Mouse (Mus musculus): ENCODE results near the gene Spout1.

Gene Spout1

DNA sequence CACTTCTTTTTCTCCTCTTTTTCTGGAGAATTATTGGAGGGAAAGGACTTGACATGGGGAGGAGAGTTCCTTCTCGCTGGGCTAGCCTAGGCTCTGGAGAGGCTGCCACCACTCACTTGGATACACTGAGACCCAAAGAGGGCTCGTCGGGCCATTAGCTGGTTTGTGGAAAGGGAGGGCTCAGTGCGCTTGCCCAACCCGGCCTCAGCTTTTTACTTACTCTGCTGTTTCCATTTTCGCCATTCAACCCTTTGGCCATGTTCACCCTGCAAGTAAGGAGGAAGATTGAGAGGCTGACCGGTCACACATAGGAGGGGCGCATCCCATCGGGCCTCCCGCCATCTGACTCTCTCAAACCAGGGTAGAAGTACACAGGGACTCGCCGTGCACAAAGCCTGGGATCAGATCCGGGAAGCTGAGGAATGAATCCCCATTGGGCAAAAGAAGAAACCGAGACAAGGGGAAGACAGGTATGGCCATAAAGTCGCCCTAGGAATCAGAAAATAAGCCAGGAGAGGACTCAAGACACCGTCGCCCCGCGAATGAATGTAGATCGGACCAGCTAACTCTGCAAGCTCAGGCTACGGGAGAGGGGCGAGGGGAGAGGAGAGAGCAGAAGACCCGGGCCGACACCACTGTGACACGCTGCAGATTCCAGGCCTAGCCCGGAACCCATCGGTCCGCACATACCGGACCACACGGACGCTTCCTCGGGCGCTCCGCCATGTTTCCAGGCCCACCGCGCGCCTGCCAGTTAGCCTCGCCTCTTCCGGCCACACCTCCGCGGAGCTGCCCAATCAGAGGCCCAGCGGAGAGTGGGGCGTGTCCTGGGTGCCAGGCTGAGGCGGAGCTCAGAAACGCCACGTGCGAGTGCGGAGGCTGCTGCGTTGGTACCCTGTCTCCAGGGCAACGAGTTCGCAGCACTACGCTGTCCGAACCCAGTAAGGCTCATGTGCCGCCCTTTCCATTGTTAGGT is at the start of gene Spout1:
TSS of gene Spout1 (minus strand) at position 760 of the 976 bp plus-strand sequence.
- in situ Hi-C loops (cut with MboI, MseI): loop anchor here (10.0 kb wide), 1 partner anchor 97 kb away; no protein-coding TSS in a partner anchor

DNA sequence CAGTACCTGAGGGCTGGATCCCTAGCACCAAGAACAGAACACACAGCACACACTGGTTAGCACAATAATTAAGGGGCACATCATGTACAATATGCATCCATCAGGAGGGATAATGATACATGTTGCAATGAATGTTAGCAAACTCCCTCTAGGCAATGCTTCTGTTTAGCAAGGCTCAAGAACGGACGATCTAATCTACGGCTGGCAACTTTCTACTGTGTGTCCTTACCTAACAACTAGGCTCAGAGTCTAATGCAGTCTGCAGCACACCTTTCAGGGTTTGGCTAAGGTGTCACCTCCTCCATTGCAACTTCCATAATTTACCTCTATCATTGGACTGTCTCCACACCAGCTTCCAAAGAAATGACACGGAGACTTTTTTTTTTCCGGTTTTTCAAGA is 38.0 kb upstream of the Spout1 start:
- in situ Hi-C loops (cut with MboI, MseI): no loop called here

DNA sequence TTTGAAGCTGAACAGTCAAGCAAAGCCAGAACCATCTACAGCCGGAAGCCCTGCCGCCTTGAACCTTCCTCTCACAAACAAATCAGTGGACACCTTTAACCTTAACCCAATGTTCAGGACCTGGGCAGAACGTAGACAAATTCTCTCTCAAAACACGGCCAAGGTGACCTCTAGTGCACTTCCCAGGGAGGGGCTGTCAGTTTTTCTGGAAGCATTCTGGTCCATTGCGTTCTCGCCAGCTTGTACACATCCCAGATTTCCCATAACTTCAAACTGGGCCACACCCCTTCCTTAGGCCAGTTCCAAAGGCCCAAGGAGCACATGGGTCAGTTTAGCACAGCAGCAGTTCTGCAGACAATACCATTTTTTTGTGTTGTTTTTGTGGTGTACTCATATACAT is 37.2 kb upstream of the Spout1 start:
- in situ Hi-C loops (cut with MboI, MseI): no loop called here

DNA sequence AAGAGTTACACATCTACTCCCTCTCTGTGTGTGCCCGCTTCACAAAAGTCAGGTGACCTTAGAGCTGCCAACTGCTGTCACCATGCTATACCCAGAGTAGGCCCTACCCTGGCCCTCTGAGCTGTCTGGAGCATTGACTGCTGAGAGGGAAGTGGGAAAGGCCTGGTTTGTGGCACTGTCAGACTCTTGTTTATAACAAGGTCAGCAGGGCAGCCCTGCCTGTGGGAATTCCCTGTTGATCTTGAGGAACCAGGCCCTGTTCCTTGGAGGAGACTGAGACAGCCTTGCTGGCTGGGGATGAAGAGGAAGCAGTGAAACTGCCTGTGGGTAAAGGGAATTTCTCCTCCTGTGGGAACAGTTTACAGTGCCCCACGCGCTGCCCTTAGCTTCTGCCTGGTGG is 36.5 kb upstream of the Spout1 start:
- in situ Hi-C loops (cut with MboI, MseI): no loop called here

DNA sequence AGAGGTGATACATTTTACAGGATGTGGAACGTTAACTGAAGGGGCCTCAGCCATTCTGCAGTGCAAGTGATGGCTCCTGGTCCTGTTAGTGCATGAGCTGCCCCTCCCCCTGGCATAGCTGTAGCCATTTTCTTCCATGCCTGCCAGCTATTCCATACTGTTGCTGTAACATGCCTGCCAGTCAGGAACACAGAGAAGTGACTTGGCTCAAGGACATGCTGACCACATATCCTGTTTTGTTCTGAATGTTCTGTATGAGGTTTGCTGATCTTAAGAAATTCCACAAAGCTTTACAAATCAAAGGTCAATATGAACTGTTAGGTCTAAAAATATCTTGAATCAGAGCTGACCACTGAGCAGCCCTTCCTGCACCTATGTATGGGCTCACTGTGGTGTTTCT is 34.7 kb upstream of the Spout1 start:
- in situ Hi-C loops (cut with MboI, MseI): no loop called here

DNA sequence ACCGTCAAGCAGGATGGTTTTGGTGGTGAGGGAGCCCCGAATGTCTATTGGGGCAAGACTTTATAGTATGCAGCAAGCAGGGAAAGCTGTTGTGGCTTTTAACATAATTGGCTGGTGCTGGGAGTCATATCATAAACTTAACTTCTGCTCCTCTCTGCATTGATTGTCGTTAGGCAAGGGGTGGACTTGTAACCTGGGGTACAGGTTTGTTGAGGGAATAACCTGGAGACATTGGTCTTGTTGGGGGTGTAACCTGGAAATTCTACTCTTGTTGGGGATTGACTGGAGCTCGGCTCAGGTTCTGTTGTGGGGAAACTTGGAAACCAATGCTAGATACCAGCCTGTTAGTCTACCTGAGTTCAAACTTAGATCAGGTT is 33.9 kb upstream of the Spout1 start:
- in situ Hi-C loops (cut with MboI, MseI): no loop called here

DNA sequence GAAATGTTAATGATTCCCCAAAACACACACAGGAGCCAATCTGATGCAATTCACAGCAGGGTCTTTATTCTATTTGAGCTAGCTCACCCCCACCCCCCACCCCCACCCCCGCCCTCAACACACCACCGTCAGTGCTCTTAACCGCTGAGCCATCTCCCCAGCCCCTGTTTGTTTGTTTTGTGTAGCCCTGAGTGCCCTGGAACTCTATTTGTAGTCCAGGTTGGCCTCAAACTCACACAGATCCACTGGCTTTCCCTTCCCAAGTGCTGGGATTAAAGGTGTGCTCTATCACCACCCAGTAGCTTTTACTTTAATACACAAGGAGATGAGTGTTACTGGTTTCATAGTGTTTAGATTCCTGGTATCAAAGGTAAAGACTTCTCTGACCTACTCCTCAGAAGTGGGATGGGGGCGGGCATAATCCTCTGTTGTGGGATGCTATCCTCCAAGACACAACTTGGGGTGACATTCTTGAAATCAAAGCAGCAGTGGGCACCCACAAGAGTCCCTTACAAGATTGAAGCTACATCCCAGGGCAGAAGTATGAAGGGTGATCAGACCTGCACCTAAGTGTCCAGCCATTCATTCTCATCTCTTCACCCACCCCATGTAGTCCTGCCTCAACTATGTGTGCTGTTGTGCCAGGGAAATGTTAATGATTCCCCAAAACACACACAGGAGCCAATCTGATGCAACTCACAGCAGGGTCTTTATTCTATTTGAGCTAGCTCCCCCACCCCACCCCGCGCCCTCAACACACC is 33.3 kb upstream of the Spout1 start:
- in situ Hi-C loops (cut with MboI, MseI): no loop called here

DNA sequence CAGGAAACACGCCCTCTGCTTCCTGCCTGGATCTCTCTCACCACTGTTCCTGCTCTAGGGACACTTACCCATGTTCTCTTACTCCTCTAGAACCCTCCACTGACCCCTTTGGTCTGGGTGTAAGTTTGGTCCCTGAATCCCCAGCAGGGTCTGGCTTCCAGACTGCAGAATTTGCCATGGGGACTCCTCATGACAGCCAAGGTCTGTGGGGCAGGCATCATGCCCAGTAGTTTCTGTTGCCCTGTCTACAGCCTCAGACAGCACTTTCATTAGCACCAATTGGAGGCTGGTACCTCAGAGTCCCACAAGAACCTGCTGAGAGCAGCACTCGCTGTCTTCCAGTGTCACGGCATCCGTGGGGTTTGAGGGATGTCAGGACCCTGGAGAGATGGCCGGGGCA is 29.6 kb upstream of the Spout1 start:
- in situ Hi-C loops (cut with MboI, MseI): no loop called here

DNA sequence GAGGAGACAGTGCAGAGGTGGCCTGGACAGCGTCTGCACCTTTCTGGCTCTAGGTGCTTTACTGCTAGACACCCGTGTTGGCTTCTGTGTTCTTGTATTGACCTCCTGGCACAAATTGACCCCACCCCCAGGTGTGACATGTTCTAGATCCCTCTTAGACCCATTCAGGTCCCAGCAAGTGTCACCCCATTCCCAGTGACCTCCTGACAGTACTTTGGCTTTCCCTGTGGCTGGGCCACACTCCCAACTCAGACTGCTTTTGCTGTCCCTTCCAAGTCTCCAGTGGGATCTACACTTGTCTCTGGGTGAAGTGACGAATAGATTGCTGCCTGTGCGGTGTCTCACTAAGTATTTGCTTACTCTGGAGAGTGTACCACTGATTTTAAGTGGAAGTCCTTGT is 29.1 kb upstream of the Spout1 start:
- in situ Hi-C loops (cut with MboI, MseI): no loop called here

DNA sequence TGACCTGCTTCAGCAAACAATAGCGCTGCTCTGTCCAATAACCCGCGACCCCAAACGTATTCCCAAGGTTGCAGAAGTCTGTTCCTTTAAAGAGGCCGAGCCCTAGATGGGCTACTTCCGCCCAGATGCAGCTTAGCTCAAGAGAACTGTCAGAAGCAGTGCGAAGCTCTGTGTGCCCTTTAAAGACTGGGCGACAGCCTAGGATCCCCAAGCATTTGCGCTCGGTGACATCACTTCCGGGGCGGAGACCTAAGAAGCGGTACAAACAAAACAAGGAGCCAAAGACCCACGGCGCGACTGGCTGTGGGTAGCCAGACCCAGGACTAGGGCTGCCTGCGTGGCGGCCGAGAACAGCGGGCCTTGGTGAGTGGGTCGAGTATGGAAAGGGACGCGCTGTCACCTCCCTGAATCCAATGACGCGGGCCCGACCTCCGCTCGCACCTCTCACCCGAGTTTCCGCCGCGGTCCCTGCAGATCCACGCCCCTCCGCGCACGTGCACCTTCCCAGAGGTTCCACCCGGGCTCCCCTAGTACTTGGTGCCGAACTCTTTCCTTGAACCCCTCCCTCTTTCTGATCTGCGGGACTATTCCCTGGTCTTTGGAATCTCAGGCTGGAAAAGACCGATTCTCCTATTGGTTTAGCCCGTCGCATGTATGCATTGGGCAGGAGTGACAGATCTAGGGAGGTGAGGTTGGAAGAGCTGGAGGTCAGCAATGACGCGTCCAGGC is 27.5 kb upstream of the Spout1 start, which contains the start of gene Kyat1:
TSS of gene Kyat1 (minus strand) at position 219 of the 729 bp plus-strand sequence.
- in situ Hi-C loops (cut with MboI, MseI): no loop called here

DNA sequence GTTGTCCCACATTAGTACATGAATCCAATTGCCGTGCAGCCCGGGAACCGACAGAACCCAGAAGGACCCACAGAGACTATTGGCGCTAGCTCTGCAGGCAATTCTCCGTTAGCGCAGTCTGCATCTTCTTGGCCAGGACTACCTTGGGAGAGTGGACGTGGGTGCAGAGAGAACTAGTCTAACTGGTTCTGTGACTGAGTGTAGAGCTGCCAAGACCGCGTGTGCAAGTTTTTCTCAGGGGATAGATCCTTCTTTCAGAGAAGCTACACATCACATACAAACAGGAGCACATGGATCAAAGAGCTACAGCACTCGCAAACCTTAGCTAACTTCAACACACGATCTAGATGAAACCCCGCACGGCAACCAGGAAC is 27.0 kb upstream of the Spout1 start:
- in situ Hi-C loops (cut with MboI, MseI): no loop called here

DNA sequence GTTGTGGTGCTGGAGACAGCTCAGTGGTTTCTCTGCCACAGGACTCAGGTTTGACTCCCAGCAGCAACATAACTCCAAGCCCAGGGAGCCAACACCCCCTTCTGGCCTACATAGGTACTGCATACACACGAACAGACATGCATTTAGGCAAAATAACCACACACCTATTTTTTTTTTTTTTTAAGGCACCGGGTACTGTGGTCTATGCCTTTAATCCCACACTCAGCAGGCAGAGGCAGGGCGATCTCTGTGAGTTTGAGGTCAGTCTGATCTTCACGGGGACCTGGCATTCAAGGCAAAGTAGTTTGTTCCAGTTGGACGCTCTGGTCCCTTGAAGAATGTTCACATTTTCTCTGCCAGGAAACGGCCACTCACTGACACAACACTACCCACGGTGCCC is 25.2 kb upstream of the Spout1 start:
- in situ Hi-C loops (cut with MboI, MseI): no loop called here

DNA sequence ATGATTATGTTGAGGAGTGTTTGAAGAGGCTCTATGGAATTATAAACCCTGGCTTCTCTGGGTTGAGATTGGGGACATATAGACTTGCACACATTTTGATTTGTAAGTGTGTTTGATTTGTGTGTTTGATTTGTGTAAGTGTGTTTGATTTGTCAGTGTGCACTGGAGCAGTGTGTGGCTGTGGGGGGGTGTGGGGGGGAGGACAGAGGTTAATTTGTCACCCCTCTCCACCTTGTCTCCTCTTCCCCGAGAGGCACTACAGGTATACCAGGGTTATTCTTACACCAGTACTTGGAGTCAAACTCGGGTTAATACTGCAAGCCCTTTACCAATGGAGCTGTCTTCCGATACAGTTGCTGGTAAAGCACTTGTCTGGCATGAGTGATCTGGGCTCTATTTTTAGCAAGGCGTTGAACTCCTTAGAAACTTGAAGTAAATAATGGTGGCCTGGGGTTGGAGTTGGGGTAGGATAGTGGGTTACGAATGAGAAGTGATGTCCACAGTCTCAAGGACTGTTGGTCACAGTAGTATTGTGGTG is 22.2 kb upstream of the Spout1 start:
- in situ Hi-C loops (cut with MboI, MseI): no loop called here

DNA sequence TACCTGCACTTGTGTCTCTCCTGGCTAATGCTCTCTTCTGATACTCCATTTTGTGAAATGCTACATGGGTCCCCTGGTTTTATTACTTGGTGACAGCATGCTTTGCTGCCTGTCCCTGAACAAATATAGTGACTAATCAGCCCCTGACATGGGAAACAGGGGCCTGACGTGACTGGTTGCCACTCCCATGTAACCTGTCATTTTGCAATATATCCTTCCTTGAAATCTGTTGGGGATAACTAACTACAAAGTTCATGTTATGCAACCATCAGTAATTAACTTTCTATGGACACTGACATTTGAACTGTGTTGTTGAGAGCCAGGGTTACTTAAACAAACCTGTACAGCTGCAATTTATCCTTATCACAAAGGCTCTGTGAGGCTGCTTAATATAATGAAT is 21.7 kb upstream of the Spout1 start:
- in situ Hi-C loops (cut with MboI, MseI): no loop called here

DNA sequence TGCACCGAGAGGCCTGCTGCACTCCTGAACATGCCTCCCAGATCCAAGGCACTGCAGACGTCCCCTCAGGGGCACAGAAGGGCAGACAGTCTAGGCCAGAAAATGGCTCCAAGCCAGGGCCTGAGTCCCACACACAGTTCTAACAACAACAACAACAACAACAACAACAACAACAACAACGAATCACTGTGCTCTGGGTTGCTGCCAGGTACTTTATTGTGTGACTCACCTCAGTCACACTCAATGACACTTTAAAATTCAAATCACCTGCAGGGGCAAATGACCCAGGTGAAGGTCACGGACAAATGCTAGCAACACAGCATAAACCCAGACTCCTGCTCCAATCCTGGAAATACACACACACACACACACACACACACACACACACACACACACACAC is 19.8 kb upstream of the Spout1 start:
- in situ Hi-C loops (cut with MboI, MseI): no loop called here

DNA sequence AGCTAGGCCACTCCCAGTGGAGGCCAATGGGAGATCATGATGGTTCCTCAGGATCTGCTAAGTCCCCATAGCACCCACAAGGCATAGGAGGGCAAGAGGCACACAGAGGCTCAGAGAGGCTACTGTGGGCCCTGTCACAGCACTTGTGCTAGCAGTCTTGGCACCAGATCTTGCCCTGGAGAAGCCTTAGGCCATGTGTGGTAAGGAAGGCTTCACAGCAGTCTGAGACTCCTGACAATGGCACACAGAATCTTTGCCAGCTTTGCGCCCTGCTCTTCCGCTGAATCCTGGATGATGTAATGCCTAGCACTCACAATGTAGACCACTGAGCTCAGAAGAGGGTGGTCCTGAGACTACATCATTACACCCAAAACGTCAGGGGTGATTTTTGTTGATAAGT is 16.4 kb upstream of the Spout1 start:
- in situ Hi-C loops (cut with MboI, MseI): no loop called here

DNA sequence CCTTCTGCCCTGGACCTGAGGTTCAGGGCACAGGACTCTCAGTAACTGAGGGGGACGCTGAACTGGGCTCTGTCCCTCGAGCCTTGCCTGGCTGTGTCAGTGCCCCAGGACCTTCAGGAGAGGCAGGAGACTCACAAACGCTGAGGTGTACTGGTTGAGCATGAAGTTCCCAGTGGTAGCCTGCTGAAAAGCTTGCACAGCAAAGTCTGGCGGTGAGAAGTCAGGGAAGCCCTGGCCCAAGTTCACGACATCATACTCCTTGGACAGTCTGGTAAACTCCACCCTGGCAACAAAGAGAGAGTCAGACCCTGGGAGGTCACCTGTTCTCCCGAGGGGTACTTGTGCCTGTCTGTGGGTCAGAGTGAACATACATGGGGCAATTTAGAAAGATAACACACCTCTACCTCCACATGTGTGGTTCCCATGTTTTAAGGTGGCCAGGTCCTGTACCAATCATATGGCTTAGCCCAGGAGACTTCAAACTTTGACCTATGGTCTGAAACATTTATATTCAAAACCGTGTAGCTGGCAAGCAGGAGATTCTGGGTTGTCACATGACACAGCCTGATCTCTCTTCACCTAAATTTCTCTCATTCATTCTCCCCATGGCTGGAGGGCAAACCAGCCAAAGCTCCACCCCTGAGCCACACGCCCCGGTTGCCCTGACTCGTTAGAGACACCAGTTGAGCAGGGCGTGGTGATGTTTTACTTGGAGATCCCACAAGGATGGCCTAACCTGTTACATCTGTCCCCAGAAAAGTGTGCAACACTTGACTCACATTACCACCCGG is 13.7 kb upstream of the Spout1 start:
- in situ Hi-C loops (cut with MboI, MseI): no loop called here

DNA sequence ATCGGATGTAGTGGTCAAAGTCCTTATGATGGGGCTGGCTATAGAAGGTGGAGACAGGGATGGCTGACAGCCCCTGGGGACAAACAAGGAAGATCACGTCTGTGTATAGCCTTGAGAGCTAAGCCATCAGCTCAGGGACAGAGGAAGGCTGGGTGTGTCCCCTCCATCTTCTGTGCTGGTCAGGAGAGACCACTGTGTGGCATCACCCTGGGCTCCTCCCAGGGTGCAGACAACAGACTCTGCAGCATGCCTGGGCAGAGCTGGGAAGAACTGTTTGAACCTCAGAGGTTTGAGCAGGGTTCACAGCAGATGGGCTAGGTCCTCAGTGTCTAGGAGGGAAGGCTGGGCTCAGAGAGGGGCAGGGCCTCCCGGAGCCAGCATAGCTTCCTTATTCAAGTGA is 7.4 kb upstream of the Spout1 start:
- in situ Hi-C loops (cut with MboI, MseI): no loop called here

DNA sequence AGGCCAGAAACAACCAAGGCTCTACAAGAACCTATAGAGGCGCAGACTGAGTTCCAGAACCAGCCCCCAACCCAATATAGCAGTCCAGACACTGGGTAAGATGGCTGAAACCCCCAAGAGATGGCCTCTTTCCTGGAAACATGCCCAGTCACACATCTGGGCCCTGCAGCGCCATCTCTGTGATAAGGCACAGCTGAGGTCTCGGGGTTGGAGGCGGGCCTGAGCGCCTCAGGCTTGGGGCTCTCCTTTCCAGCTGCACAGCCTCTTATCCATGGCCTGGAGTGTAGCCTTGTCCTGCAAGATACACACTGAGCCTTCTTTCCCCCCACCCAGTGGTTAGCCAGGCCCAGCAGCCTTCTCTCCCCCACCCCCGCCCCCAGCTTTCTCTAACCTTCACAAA is 7.0 kb upstream of the Spout1 start:
- in situ Hi-C loops (cut with MboI, MseI): no loop called here

DNA sequence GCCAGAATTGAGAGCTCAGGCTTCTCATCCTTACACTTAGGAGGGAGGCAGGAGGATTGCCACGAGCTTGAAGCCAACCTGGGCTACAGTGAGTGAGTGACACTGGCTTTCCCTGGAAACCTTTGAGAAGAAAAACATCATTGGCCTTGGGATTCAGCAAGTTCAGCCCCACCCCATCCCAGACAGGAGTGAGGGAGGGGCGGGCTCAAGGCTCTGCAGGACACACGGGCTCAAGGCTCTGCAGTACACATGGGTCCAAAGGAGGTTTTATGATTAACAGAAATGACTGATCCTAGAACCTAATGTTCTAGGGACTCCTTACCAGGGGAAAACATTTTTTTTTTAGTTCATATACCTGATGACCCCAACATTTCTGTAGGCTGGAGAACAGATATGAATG is 5.5 kb upstream of the Spout1 start:
- in situ Hi-C loops (cut with MboI, MseI): no loop called here

DNA sequence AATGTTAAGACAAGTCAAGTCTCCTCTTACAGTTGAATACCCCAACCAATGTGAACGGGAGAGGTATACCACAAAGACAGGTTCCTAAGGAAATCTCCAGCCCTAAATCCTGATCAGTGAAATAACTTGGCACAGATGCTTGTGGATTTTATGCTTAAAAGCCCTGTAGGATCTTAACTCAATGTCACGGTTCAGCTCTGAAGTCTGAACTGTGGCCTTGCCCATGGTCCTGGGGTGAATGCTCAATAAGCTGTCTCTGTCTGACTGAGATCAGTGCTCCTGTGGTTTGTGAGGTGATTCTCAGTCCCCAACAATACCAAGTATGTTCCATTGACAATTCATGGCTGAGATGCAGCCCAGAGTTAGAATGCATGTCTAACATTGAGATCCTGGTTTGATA is 4.2 kb upstream of the Spout1 start:
- in situ Hi-C loops (cut with MboI, MseI): no loop called here

All from regulatory T cell (primary cell).